Mouse (Mus musculus): ENCODE measurements around the gene Cox20.
A peak's percentile ranks its signal among the peaks of the same experiment; 100 is the strongest.

Cox20 gene

DNA sequence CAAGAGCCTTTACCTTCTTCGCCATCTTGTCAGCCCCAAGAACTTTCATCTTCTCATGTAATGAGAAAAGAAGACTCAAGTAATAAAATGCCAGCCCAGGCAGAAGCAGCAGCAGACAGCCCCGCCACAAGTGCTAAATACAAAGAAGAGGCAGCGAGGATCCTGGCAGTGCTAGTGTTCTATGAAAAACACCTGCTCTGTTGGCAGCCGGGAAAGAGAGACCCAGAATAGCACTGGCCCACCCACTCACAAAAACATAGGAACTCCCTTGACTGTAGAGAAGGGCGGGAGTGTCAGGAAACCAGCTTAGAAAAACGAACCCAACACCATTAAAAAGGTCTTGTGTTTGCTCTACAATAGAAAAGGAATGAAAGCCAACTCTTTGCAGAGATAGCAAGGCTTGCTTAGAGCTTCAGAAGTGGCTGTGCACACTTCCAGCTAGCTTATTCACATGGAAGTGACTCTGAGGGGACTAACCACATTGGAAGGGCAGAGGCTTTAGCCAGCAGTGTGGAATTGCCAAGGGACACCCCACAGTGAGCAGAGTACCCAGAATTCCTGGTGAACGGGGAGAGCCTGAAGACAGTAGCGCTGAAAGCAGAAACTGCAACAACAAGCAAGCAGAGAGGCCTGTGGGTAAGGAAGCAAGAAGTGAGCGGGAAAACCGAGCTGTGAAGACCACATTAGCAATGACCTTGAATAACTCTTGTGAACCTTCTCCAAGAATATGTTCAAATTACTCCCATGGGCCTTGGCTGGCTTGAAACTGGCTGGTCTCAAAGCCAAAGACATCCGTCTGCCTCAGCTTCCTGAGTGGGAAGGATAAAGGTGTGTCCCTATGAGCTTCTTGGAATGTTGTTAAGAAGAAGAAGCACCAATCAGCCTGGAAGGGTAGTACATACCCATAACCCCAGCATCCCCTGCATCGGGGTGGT is 39.1 kb downstream of the Cox20 start:
- no peak for DNase-seq

GRCm38 (mm10) chr1:178360264-178360663 is 41.3 kb downstream of the Cox20 start:
- DNase-seq, result no peak

GRCm38 (mm10) chr1:178360702-178361101 is 41.8 kb downstream of the Cox20 start:
- no peak for DNase-seq

GRCm38 (mm10) chr1:178365171-178365570 is 46.2 kb downstream of the Cox20 start:
- no peak for DNase-seq

GRCm38 (mm10) chr1:178368121-178368520 is 49.2 kb downstream of the Cox20 start:
- DNase-seq, result no peak

DNA sequence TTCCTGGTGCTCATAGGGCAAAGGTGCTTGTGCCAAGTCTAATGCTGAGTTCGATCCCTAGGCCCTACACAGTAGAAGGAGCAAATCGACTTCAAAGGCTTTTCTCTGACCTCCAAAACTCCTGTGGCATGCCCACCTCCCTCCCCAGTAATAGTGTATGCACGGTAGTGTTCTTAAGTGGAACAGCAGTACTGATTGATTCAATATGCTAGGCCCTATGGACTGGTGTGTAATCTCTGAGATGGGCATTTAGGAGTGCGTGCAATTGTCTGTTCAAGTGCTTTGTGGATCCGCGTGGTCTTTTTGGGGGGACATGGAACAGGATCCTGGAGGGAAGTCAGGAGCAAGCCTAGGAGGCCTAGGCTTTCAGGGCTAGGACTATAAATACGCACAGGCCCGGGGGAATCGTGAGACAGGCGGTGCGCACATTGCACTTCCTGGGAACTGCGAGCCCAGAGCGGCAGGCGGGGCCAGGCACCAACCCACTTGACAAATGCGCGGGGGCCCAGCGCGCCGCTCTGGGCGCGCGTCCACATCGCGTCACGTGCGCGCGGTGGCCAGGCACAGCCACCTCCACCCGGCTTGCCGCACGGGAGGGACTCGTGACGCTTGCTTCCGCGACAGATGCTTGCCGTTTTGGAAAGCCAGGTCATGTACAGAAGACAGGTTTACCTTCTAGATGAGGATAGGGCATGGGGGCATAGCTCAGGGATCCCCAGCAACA is 49.8 kb downstream of the Cox20 start:
- DNase-seq, result peak; percentile 98

DNA sequence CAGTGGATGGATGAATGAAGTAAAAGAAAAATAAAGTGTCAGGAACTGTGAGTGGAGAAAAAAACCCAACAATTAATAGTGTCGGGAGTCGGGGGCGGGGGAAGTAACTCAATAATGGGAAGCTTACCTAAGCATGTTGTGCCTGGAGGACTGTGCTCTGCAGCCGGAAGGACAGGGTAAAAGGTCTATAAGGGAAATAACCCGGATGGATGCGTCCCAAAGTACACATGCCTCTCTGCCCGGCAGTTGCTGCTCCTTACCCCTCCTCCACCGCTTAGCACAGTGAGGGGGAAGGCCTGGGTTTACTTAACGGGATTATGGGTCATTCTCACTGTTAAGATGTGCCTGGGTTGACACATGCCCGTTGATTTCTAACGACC is 50.3 kb downstream of the Cox20 start:
- DNase-seq, result peak; percentile 71
